Mouse (Mus musculus) layer of hippocampus, adult 9-10 months (tissue): ENCODE measurements at regions not wholly inside any gene's neighbourhood (a gene's known extent, or its start where the extent isn't known, plus 50 kb on each side); places are given as distances from the start of the nearest gene placed in this dataset.
"Not testable (repeated sequence)": the region's sequence is repeated elsewhere in the genome, so short reads cannot be mapped to it uniquely, and the experiment has no call there.

Source experiments
- DNase-seq: peaks from one replicate; pipeline ENCODE4 v3.0.0; 2022; ENCODE audit warnings: low spot score

DNA sequence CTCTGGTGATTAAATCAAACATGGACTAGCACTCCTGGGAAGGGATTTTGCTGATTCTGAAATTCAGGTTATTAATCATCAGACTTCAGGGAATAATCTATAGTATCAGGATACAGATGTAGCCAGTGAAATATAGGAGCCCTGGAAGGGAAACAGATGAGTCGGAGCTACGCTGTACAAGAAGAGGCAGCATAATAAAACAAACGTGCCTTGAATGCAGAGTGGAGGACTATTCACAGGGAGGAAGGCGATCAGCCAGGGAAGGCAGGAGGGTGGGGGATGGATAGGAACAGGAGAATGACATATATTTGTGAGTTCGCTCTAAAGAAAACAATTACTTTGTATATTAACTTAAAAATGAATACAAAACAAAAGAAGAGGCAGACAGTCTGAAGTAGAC, 286.6 kb upstream of the Got2 start:
- no peak for DNase-seq

DNA sequence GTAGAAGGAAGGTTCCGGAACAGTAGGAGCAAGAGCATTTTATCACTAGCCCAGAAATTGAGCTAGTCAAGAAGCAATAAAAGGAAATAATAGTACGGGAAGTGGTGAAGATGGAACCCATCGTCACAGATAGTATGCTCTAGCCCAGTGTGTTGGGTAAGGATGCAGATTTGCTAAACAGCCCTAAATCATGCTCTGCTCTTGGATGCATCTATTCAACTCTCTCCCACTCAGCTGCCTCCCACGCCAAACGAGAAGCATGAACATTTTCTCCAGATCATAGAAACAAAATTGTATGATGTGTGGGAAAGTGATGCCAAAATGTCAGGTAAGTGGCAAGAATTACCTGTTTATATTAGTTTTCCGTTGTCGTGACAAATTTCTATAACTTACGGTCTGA, 276.6 kb upstream of the Got2 start:
- no peak for DNase-seq

DNA sequence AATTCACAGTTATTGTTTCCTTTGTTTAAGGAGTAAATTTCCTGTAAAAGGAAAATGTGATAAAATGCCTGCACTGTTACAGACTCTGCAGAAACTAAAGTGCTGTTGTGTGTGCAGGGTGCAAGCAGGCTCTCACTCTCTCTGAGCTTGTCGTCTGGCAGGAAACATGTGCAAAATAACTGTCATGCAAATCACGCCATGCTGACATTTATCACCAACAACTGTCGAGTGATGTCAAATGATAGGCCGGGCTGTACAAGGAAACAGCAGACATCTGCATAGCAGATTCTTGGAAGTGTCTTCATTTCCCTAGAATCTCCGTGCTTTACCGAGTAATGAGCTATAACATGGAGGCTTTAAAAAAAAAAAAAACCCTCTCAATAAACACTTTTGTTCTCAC, 271.6 kb upstream of the Got2 start:
- DNase-seq = peak; percentile 17

DNA sequence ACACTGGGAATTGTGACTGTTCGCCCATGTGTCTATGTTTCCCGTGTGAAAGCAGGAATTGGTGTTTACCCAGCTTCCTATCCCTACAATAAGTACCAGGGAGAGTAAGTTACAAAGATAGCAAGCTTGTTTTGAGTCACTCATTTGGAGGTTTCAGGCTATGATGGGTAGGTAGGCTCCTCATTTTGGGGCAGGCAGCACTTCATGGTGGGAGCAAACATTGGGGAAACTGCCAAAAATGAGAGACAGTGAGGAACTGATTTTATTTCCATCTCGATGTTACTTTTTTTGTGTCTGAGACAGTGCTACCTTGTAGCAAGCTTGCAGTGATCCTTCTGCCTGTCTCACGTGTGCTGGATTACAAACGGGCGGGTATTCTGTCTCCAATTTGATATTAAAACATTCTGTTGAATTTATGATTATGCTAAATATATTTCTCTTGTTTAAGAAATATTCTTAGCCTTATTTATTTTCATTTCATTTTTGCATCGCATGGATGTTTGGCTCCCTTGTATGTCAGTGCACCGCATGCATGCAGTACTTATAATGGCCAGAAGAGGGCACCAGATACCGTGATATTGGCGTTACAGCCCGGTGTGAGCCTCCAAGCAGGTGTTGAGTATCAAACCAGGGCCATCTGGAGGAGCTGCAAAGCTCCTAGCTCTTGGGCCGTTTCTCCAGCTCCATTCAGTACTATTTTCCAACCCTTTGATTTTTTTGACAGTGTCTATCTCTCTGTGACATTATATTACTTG, 264.3 kb upstream of the Got2 start:
- peak; percentile 39 for DNase-seq

DNA sequence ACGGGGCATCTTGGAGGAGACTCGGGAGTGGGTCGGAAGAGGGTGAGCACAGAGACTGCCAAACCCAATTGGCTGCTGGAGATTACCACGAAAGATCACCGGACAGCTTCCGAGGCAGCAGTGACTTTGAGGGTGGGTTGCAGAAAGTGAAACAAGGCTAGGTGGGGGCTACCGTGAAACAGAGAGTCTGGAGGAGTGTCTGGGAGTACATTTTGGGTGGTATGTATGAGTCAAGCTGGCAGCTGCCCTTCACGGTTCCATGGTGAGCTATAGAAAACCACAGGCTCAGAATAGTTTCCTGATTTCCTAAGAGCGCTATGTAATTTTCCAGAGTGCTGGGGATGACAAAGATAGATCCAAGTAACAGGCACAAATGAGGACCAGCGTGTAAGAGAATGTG, 263.7 kb upstream of the Got2 start:
- DNase-seq = no peak

DNA sequence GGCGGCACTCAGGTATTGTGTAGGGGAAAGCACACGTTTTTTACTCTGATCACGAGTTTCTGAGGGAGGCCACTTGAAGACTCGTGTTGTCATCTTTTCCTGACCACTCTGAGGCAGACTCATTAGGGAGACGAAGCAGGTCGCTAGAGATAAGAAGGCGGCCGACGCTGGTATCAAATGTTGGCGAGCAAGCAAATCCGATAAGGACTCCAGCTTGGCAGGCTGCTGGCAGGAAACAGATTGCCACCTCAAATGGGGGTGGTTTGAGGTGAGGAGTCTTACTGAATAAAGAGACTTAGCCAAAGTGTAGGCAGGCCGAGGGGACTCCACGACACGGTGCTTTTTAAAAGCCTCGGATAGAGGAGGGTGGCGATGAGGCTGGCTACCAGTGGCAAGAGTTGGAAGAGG, 262.7 kb upstream of the Got2 start:
- no peak for DNase-seq

DNA sequence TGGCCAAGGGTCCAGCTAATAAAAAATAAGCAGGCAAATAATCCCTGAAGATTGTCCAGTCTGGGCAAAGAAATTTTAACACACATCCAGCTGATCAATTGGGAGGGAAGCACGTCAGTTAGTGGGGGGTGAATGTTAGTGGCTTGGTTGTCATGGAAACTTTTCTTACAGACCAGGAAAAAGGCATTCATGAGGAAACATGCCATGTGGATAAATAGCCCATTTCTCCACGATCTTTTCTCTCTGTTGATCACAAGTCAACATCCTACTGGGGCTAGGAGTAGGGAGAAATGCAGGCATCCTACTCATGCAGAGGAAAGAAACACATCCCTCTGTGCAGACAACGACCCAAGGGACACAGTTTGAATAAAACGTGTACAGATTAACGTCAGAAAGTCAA, 243.8 kb upstream of the Got2 start:
- DNase-seq = no peak

DNA sequence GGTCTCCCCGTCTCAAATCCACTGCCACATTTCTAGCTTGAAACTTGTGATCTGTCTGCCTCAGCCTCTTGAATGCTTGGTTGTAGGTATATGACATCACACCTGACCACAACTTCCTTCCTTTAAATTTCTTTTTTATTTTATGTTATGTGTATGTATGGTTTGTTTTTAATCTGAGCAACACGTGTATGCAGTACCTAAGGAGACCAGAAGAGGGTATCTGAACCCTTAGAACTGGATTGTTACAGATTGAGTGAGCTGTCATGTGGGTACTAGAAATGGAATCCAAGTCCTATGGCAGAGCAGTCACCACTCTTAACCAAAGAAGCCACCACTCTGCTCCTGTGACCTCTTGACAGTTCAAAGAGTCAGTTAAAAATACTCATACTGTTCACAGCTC, 240.0 kb upstream of the Got2 start:
- DNase-seq = no peak

DNA sequence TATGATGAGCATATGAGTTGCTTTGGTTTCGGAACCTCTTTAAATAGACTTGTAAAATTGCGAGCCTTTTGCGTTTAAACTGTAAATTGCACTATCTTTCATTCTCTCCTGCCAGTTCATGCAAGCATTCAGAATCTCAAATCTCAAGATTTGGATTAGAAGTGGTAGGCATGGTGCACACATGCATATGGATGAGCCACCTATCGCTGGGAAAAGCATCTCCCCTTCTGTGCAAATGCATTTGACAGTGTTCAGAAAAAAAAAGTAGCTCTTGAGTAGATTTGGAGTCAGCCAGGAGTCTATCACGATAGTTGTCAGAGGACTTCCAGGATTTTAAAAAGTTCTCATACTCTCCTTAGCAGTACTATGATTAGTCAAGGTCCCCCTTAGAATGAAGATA, 212.5 kb upstream of the Got2 start:
- no peak for DNase-seq

DNA sequence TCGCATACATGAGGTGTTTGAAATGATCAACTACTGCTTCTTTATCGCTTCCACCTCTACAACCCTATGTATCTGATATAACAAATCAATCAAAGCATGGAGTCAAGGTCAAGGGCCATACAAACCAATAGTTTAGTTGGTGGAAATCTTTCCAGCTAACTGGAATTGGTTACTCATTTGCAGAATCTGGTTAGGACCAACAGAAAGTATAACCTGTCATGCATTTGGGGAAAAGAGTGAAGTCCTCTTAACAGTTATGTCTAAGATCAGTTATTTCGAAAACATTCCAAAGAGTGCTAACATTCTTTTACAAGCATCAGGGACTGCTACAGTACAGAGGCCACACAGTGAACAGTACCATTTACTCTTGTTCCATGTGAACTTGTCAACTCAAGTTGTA, 204.6 kb upstream of the Got2 start:
- DNase-seq = no peak

DNA sequence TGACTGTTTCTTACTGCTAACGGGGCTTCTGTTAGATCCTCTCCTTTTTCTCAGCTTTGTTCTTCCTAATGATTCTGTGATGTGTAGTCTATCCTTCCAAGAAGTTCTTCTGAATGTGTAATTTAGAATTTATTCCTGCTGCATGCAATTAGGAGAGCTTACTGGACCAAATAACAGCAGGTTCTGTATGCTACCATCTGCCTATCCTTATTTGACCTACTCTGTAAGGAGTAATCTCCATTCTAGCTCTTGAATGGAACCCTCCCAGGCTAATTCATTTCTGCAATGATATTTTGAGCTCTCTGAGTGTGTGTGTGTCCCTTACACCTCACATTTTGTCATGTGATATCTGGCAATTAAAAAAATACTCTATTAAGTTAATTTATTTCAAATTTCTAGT, 201.9 kb upstream of the Got2 start:
- no peak for DNase-seq

DNA sequence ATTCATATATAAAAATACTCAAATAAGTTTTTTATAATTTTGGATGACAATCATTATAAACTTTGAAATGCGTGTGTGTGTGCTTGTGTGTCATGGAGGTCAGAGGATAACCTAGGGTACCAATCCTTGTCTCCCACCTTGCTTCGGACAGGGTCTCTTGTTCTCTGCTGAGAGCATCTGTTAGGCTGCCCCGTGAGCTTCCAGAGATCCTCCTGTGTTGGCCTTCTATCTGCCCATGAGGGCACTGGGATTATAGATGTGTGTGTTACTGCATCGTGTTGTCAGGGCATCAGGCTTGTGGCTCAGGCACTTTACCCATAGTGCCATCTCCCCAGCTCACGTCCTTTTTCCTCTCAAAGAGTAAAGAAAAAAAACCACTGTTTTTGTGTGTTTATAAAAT, 180.0 kb upstream of the Got2 start:
- no peak for DNase-seq

DNA sequence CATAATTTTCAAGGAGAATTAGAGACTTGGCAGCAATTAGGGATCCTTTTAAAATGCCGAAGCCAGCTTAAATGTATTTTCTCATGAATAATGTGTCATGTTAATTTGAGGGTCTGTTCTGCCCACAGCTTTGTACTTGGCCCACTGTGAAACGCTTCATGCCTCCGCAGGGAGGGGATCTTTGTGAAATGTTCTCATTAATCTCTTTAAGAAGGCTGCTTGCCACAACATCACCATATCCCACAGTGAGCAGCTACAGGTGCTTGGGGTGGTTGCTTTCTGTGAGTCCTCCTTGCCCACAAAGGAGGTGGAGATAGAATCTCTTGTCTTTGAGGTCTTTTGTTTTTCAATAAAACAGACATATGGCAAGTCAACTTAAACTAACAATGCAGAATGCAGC, 159.3 kb upstream of the Got2 start:
- no peak for DNase-seq

DNA sequence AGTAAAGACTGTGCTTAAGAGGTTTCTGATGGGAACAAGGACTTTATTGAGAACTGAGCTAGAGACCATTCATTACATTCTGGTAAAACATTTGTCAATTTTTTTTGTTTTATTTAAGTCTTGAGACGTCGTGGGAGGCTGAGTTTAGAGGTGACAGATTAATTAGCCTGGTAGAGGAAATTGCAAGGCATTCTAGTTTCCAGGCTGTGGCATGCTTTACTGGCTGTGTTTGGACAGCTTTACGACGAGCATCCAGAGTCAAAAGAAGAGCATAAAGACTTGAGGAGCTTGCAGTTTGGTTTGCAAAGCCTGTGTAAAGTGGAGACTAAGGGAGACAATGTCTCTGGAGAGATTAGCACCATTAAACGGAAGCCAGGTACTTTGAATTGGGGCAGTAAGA, 154.0 kb upstream of the Got2 start:
- no peak for DNase-seq

DNA sequence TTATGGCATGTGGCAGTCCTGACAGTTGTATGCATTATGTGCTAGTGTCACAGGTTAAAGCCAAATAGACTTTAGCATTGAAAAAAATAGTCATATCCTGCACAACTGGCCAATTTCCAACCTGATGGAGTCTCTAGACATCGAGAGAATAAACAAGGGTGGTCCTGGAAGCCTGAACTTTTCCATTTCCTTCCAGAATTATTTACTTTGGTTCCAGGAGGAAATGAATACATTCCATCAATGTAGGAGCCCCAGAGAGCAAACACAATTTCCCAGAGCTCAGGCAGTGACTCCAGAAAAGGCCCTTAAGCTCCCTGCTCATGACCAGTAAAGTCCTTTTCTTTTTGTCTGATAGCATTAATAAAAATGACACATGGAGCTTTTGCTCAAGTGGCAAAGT, 151.9 kb upstream of the Got2 start:
- DNase-seq = no peak

DNA sequence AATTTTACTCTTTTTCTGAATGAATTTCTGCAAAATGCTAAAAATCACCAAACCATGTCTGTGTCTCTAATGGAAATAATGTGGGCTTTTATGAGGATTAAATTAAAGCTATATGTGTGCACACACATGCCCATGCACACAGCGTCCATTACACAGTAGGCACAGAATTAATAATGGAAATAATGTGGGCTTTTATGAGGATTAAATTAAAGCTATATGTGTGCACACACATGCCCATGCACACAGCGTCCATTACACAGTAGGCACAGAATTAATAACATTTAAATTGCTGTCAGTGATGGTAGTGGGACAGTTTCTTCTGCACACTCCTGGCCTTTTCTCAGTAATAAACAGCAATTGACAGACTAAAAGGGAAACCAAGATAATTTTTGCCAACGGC, 130.4 kb upstream of the Got2 start:
- DNase-seq = not testable (repeated sequence)

DNA sequence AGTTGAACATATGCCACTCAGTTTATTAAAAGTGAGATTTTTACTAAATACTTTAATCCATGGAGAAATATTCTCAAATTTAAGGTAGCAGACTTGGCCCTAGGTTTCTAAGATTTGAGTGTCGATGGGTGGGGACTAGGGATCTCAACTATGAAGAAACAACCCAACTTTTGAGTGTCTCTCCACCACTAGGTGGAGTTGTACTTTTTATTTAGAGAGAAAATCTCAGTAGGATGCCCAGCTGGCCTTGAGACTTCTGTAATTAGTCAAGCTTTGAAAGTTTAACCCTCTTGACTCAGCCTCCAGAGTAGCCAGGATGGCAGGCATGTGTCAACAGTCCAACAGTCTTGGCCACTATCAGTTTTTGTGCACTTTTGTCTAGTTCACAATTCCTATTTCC, 123.7 kb upstream of the Got2 start:
- DNase-seq = no peak

DNA sequence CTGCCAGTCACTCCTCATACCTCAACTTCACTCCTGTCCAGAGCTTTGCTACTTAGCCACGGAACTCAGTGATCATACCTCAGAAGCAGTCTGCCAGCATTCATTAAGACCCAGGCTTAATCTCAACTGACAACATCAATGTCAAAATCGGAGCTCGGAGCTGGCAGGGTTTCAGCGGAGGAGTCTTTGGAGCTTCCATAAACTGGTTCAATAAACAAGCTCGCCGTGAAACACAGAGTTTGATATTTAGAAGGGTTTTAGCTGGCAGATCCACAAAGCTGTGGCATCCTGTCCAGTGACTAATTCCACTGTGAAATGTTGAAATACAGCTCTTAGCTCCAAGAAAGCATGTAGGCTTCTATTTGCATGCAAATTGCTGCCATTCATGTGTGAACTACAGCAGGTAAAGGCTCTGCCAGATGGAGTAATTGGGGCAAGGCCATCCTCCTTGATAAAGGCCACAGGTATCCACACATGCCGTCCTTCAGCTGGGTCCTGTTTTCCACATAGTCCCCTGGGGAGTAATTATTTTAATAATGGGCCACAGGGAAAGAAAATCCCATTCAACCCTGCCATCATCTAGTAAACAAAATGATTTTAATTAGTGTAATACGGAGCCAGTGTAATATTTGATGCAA, 103.6 kb upstream of the Got2 start:
- DNase-seq = no peak

DNA sequence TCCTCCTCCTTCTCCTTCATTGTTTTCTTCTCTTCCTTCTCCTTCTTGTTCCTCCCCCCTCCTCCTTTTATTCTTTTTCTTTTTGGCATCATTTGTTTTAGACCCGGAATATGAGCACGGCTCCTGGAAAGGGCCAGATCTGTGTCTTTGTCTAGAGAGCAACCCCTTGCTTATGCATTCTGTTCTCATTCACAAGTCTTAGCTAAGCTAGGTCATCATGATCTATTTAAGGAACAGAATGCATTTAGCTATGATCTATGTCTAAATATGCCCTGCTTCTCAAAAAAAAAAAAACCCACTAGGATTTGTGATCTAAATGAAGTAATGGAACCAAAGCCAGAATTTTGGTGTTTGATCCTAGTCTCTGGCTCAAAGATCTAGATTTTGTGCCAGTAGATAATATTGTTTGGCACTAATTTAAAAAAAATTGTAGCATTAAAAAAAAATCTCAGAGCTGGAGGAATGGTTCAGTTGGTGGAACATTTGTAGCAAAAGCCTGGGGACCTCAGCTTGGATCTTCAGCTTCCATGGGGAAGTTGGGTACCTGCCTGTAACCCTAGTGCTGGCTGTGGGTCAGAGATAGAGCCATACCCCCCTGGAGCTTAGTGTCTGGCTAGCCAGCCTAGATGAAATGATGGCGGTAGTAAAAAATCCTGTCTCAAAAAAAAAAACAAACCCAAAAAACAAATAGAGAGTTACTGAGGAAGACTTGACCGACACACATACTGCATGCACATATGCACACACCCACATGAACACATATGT, 100.5 kb upstream of the Got2 start:
- no peak for DNase-seq

DNA sequence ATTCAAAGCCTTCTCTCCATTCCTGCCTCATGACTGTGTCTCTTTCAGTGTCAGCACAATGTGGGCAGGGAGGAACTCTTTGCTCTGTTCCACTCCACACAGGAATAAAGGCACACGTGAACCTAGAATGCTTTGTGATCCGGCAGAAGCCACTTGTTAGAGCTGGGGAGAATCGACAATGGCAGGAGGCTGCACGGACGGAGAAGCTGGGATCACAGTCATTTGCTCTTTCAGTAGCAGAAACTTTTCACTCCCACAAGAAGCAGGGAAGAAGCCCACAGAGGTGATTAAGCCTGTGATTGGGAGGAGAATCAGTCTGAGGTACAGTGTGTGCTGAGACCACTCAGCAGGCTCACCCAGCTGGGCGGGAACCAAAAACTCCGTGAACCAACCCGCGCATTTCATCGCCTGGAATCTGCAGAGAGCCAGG, 98.7 kb upstream of the Got2 start:
- no peak for DNase-seq

DNA sequence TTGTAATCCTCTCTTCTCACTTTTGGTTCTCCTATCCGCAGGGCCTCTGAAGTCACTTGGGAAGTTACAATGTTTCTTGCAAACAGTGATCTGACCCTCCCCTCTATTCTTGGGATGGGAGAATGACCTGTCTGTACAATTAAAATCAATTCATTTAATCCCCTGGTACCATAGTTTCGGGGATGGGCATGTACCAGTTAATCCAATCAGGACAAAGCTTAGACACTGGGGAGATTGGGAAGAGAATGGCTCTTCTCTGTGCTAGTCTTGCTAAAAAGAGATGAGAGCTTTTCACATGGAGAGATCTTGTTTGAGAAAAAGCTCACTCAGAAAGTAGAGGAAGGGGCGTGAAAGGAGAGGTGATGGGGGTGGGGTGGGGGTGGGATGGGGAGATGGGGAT, 98.1 kb upstream of the Got2 start:
- no peak for DNase-seq

DNA sequence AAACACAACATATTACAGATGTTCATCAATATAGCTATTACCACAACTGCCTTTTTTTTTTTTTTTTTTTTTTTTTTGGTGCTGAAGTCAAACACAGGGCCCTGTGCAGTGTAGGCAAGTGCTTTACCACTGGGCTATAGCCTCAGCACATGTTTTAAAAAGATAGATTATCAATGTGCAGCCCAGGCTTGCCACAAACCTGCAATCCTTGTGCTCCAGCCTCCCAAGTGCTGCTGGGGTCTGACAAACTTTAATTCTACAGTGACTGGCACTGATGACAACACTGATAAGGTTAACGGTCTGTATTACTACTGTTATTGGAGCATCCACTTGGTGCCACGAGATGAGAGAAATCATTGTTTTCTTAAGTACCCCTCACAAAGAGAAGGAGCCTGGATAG, 95.3 kb upstream of the Got2 start:
- no peak for DNase-seq

DNA sequence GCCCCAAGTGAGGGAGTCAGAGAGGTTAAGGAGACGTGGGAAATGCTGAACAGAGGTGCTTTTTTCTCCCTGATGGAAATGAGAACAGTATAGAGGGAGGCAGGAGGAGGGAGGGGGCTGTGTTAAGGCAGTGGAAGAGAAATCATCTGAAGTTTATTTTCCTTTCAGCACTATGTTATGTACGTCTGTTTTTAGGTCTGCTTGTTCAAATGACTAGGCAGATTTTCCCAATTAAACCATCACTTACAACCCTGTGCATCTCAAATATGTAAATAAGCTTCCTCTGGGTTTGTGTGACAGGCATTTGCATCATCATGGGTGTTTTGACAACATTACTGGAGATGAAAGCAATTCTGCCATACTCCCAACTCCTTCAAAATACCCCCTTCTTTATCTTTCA, 92.1 kb upstream of the Got2 start:
- no peak for DNase-seq
